Mouse (Mus musculus) forebrain, postnatal 0 days (tissue): ENCODE results near the gene Fxyd7. TPM values are rescaled to one million over a fixed set of nuclear protein-coding genes. Genes with fewer than 3 reads are reported as not detected.
A peak's percentile ranks its signal among the peaks of the same experiment; 100 is the strongest.

Experiments used
- ATAC-seq: fragments of 200-750 bp; cut with Nextera tagmentation; 2 replicates; pipeline ENCODE4 v1.8.0; 2017; ENCODE audit warnings: mild to moderate bottlenecking, moderate library complexity
- DNase-seq: peaks from one replicate; pipeline ENCODE4 v3.0.0-alpha.2; 2015
- H3K27ac ChIP-seq: fragments of 300-500 bp; sonication (generic); 2 replicates; pipeline ENCODE4 v1.5.1; 2014; ENCODE audit warnings: low read depth, mild to moderate bottlenecking, antibody characterized with exemption, low read length, moderate library complexity, mixed read lengths
- H3K27me3 ChIP-seq: fragments of 300-500 bp; sonication (generic); 2 replicates; pipeline ENCODE4 v1.6.1; 2014; ENCODE audit warnings: mild to moderate bottlenecking, low read length, mixed read lengths; ENCODE audit not compliant: insufficient read depth
- H3K36me3 ChIP-seq: fragments of 300-500 bp; sonication (generic); 2 replicates; pipeline ENCODE4 v1.6.1; 2014; ENCODE audit warnings: mild to moderate bottlenecking, moderate library complexity; ENCODE audit not compliant: insufficient read depth
- H3K4me1 ChIP-seq: fragments of 300-500 bp; sonication (generic); 2 replicates; pipeline ENCODE4 v1.6.1; 2014; ENCODE audit warnings: antibody characterized with exemption; ENCODE audit not compliant: insufficient read depth
- H3K4me2 ChIP-seq: fragments of 300-500 bp; sonication (generic); 2 replicates; pipeline ENCODE4 v1.6.1; 2014; ENCODE audit warnings: low read depth, mild to moderate bottlenecking, moderate library complexity
- H3K4me3 ChIP-seq: fragments of 300-500 bp; sonication (generic); 2 replicates; pipeline ENCODE4 v1.5.1; 2014; ENCODE audit warnings: low read depth, low read length, mixed read lengths
- H3K9ac ChIP-seq: fragments of 300-500 bp; sonication (generic); 2 replicates; pipeline ENCODE4 v1.6.1; 2014; ENCODE audit warnings: mild to moderate bottlenecking
- H3K9me3 ChIP-seq: fragments of 300-500 bp; sonication (generic); 2 replicates; pipeline ENCODE4 v1.6.1; 2016; ENCODE audit warnings: low read length
- CTCF ChIP-seq: sonication (generic); IDR thresholded peaks from 2 replicates; pipeline ENCODE4 v1.5.1; 2016; ENCODE audit warnings: antibody characterized with exemption, control low read depth, low read depth
- WGBS: fragments of 180-500 bp; shearing (Covaris S2); extraction: QIAGEN DNeasy Blood & Tissue Kit; methylation state at CpG from one replicate; pipeline ENCODE4 v1.1.7; 2014; 5-methylcytosine and 5-hydroxymethylcytosine counted together
- polyA plus RNA-seq: library from polyadenylated mRNA; unstranded; fragments of >200 nt; fragmentation: Nextera tagmentation; extraction: Ambion mirVana; gene quantifications from 2 replicates; pipeline ENCODE4 v1.2.1, GENCODE M21; 2015
- total RNA-seq: library from RNA; depleted of rRNA; stranded (reverse); fragments of >200 nt; gene quantifications from 2 replicates; pipeline ENCODE4 v1.2.3, GENCODE M21; 2014

Gene Fxyd7
- total and polyA plus RNA-seq, 2 experiments from 2014 or later, result 92.0 to 231 TPM

DNA sequence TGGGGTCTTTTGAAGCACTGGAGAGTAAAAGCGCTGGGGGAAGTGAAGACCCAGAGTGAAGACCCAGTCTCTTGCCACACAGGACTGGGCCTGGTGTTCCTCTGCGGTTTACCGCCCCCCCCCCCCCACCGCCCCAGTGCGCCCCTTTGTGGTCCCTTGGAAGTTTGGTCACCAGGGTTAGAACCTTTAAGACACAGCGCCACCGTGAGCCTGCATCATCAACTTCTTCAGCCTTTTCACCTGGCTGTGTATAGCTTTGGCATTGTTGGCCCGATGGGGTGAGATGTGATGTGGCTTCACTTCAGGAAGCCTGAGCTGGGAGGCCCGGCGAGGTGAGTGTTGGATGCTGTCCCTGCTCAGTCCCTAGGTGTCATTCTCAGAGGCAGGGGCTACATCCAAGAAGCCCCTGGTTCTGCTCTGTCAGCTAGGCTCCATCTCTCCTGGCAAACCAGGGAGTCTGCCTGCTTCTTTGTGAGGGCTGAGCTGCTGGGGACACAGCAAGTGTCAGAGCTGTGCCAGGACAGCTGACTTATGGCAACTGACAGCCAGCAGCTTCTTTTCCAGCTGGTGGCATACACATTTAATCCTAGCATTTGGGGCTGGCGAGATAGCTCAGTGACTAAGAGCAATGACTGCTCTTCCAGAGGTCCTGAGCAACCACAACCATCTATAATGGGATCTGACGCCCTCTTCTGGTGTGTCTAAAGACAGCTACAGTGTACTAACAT, 43.7 kb upstream of the Fxyd7 start:
- DNase-seq (no peak), ATAC-seq (no peak)
- Histone ChIP-seq H3K27ac (no peak overlapping the region), H3K36me3 (no peaks in the 10 kb centered on the region), H3K9ac (no peak overlapping the region), H3K9me3 (no peaks in the 10 kb centered on the region), H3K4me3 (no peak overlapping the region), H3K4me1 (no peaks in the 10 kb centered on the region), H3K4me2 (no peak overlapping the region), H3K27me3 (no peaks in the 10 kb centered on the region)
- 21% methylated on average over 12 of the region's 12 CpGs for WGBS
- peak; percentile 22; the same call in 1 of the 2 replicates for TF ChIP-seq CTCF

DNA sequence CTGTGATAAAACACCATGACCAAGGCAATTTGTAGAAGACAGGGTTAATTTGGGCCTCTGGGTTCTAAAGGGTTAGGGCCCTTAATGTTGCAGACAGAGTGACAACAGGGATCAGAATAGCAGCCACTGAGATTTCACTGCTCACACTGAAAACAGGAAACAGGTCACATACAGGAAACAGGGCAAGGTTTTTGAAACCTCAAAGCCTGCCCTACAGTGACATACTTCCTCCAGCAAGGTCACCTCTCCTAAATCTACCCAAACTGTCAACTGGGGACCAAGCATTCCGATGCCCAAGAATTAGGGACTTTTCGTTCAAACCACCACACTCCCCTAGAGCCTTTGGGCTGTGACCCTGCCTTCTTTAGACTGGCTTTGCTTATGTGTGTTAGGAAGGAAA, 38.5 kb upstream of the Fxyd7 start:
- Histone ChIP-seq H3K27ac (no peak overlapping the region), H3K4me1 (no peaks in the 10 kb centered on the region), H3K27me3 (no peaks in the 10 kb centered on the region), H3K4me3 (no peak overlapping the region), H3K9ac (no peak overlapping the region), H3K9me3 (no peaks in the 10 kb centered on the region), H3K4me2 (no peak overlapping the region), H3K36me3 (no peaks in the 10 kb centered on the region)
- WGBS, result 89% methylated on average over 2 of the region's 2 CpGs
- DNase-seq (no peak), ATAC-seq (no peak)
- TF ChIP-seq CTCF, result no peak

DNA sequence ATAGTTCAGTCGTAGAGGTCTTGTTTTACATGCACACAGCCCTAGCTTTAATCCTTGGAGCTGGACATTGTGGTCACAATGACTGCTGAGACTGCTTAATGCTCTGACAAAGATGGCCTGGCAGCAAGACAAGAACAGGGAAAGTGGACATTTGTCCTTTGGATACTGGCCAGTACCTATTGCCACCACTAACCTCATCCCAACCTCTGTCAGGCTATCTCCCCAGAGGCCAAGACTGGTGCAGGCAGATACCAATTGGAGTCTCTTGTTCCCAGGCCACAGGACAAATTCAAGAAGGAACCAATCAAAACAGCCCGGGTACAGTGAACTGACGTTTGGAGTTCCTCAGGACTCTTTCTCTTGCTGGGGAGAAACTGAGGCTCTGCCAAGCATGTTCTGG, 36.9 kb upstream of the Fxyd7 start:
- ATAC-seq (no peak), DNase-seq (no peak)

DNA sequence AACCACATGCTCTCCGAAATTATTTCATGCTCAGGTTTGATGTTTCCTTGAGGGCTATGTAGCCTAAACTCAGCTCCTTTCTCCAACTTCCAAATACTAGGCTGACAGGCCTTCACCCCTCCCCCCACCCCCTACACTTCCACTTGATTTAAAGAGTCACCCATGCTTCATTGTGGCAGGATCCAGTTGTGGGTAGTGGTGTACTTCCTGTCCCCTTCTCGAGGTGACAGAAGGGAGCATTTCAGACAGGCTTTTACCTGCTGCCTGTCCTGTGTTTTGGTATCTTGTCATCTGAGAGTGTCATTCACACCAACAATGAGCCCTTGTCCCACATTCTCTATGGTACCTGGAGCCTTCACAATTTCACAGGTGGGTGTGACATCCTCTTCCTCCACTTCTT, 36.0 kb upstream of the Fxyd7 start:
- no peak for TF ChIP-seq CTCF
- no peak overlapping the region for H3K4me3 ChIP-seq
- H3K27me3 ChIP-seq, result no peaks in the 10 kb centered on the region
- no peak overlapping the region for H3K9ac ChIP-seq
- H3K27ac ChIP-seq, result no peak overlapping the region
- H3K9me3 ChIP-seq, result no peaks in the 10 kb centered on the region
- ATAC-seq, result no peak
- H3K36me3 ChIP-seq, result no peaks in the 10 kb centered on the region
- H3K4me1 ChIP-seq, result no peaks in the 10 kb centered on the region
- no peak for DNase-seq
- no peak overlapping the region for H3K4me2 ChIP-seq
- WGBS, result 65% methylated on average over 2 of the region's 2 CpGs

More for the DNA sequence above, 36.9 kb upstream of the Fxyd7 start:
- no peak overlapping the region for H3K9ac ChIP-seq
- H3K4me2 ChIP-seq, result no peak overlapping the region
- TF ChIP-seq CTCF, result no peak
- H3K9me3 ChIP-seq, result no peaks in the 10 kb centered on the region
- H3K4me3 ChIP-seq, result no peak overlapping the region
- 49% methylated on average over 3 of the region's 3 CpGs for WGBS
- no peaks in the 10 kb centered on the region for H3K4me1 ChIP-seq
- no peaks in the 10 kb centered on the region for H3K27me3 ChIP-seq
- H3K27ac ChIP-seq, result no peak overlapping the region
- no peaks in the 10 kb centered on the region for H3K36me3 ChIP-seq

DNA sequence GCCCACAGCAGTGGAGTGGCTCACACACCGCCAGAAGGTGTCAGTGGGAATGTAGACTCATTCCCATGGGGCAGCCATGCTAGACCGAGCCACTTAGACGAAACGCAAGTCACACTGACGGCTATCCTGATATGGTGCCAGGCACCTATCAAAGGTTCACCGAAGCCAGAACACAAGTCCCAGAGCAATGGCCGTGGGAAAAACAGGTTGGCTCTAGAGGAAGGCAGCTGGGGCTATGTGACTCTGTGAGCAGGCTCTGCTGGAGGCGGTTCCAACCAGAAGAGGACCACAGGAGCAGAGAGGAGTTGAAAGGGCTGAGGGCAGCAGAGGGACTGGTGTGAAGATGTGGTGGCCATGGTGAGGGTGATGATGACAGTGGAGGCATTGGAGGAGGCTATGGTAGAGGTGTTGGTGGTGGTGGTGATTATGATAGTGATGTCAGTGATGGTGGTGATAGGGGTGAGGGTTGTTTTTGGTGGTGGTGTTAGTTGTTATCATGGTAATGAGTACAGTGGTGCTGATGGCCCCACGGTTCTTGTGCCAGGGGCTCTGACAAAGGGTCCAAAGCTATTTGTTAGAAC, 35.0 kb upstream of the Fxyd7 start:
- DNase-seq (no peak), ATAC-seq (no peak)
- H3K9me3 ChIP-seq, result no peaks in the 10 kb centered on the region
- H3K4me1 ChIP-seq, result no peaks in the 10 kb centered on the region
- no peaks in the 10 kb centered on the region for H3K27me3 ChIP-seq
- no peaks in the 10 kb centered on the region for H3K36me3 ChIP-seq
- no peak overlapping the region for H3K9ac ChIP-seq
- no peak overlapping the region for H3K27ac ChIP-seq
- TF ChIP-seq CTCF, result no peak
- WGBS, result 92% methylated on average over 9 of the region's 9 CpGs
- H3K4me3 ChIP-seq, result no peak overlapping the region
- H3K4me2 ChIP-seq, result no peak overlapping the region

DNA sequence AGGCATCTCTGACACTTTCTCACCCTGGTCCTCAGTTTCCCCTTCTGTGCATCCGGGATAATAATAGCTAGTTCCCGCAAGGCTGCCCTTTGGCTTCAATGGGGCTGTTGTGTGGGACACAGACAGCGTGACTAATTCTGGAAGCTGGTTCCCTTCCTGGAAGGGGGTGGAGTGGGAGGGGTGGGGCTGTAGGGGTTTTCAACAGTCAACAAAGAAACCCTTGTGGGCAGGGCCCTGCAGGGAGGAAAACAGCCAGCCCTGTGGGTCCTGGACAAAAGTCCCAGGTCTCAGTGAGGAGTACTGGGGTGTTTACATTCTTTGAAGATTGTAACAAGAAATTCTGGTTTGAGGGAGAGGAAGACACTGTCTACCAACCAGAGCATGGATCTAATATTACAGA, 33.9 kb upstream of the Fxyd7 start:
- Histone ChIP-seq H3K9ac (no peak overlapping the region), H3K4me3 (no peak overlapping the region), H3K27me3 (no peaks in the 10 kb centered on the region), H3K27ac (no peak overlapping the region), H3K4me2 (no peak overlapping the region), H3K4me1 (no peaks in the 10 kb centered on the region), H3K9me3 (no peaks in the 10 kb centered on the region), H3K36me3 (no peaks in the 10 kb centered on the region)
- DNase-seq, result no peak
- TF ChIP-seq CTCF, result no peak
- WGBS, result 17% methylated on average over 3 of the region's 3 CpGs
- ATAC-seq, result peak; percentile 43; the same call in 1 of the 2 replicates

DNA sequence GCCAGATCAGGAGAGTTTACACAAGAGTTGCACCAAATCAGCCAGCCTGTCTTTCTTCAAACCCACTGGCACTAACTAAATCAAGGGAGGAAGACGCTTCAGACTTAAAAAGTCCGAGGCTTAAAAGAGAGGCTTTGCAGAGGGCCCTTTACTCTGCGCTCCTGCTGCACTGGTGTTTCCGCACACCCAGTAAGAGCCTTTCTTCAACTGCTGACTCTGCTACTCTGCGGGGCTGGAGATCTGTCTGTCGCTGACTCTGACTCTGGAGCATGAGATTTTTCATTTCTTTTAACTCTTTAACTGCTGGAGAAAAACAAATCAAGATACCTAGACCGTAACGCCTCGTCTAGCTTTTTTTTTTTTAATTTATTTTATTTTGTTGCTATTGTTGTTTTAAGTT, 32.9 kb upstream of the Fxyd7 start:
- Histone ChIP-seq H3K4me2 (no peak overlapping the region), H3K9me3 (no peaks in the 10 kb centered on the region), H3K27me3 (no peaks in the 10 kb centered on the region), H3K4me3 (no peak overlapping the region), H3K27ac (no peak overlapping the region), H3K36me3 (no peaks in the 10 kb centered on the region), H3K4me1 (no peaks in the 10 kb centered on the region), H3K9ac (no peak overlapping the region)
- TF ChIP-seq CTCF, result no peak
- WGBS, result 53% methylated on average over 9 of the region's 9 CpGs
- no peak for DNase-seq
- ATAC-seq, result no peak
